Mouse (Mus musculus) CH12.LX (cell line): ENCODE measurements around the gene Glis3. TPM values are rescaled to one million over a fixed set of nuclear protein-coding genes. Genes with fewer than 3 reads are reported as not detected.

Source experiments
- DNase-seq: peaks from one replicate; pipeline ENCODE4 v3.0.0-alpha.2; 2013; ENCODE audit errors: extremely low read depth
- H3K27ac ChIP-seq: 2 replicates; pipeline ENCODE4 v1.5.1; 2012; ENCODE audit warnings: low read depth, mild to moderate bottlenecking, control low read depth, moderate library complexity; ENCODE audit not compliant: insufficient read depth
- H3K27me3 ChIP-seq: replicated peaks from 2 replicates; pipeline ENCODE3; 2012; ENCODE audit warnings: inconsistent platforms
- H3K36me3 ChIP-seq, 2 experiments: replicated peaks in 1 of 2; 2 replicates each; pipeline versions ENCODE3 to v1.6.1; 2012; ENCODE audit warnings: inconsistent platforms in 1 of 2, low read length in 1 of 2, mild to moderate bottlenecking in 1 of 2, mixed read lengths in 1 of 2, moderate library complexity in 1 of 2; ENCODE audit not compliant: control insufficient read depth in 1 of 2, insufficient read depth in 1 of 2
- H3K4me1 ChIP-seq, 2 experiments: 2 replicates each; pipeline ENCODE4 v1.6.1; 2012; ENCODE audit warnings: inconsistent platforms in 1 of 2, moderate library complexity in 1 of 2; ENCODE audit not compliant: insufficient read depth in 2 of 2, control insufficient read depth in 1 of 2
- H3K4me2 ChIP-seq: 2 replicates; pipeline ENCODE4 v1.6.1; 2012; ENCODE audit warnings: low read depth, mild to moderate bottlenecking, control low read depth; ENCODE audit not compliant: poor library complexity, insufficient read depth, severe bottlenecking
- H3K4me3 ChIP-seq, 3 experiments: fragments of 150-350 bp in 1 of 3; sonication (generic) in 1 of 3; replicated peaks in 1 of 3; 2 replicates each; pipeline versions ENCODE3 to v1.5.1; 2011 to 2012; ENCODE audit warnings: low read depth in 2 of 3, low read length in 2 of 3, mild to moderate bottlenecking in 2 of 3, moderate library complexity in 2 of 3, control low read depth in 1 of 3, improper control_type of control experiment in 1 of 3, inconsistent platforms in 1 of 3, mixed read lengths in 1 of 3; ENCODE audit not compliant: poor library complexity in 1 of 3
- H3K79me2 ChIP-seq: replicated peaks from 2 replicates; pipeline ENCODE4 v1.6.1; 2012; ENCODE audit warnings: mild to moderate bottlenecking, moderate library complexity; ENCODE audit not compliant: control insufficient read depth, poor library complexity, insufficient read depth, severe bottlenecking; ENCODE audit errors: extremely low read depth
- H3K9ac ChIP-seq: 2 replicates; pipeline ENCODE4 v1.6.1; 2012; ENCODE audit warnings: low read depth, mild to moderate bottlenecking, control low read depth, moderate library complexity; ENCODE audit not compliant: insufficient read depth
- H3K9me3 ChIP-seq: replicated peaks from 2 replicates; pipeline ENCODE3; 2012; ENCODE audit warnings: low read length, inconsistent platforms, mixed read lengths
- BHLHE40 ChIP-seq: IDR thresholded peaks from 2 replicates; pipeline ENCODE4 v1.6.1; 2011; ENCODE audit warnings: mild to moderate bottlenecking, low read depth, low read length, improper control_type of control experiment
- CHD1 ChIP-seq: IDR thresholded peaks from 2 replicates; pipeline ENCODE4 v1.6.1; 2012; ENCODE audit warnings: low read depth, low read length, improper control_type of control experiment, inconsistent platforms
- CTCF ChIP-seq, 2 experiments: IDR thresholded peaks in 1 of 2; conservative IDR thresholded peaks in 1 of 2; 2 replicates each; pipeline ENCODE4 v1.5.1; 2011 to 2012; ENCODE audit warnings: low read depth in 2 of 2, low read length in 2 of 2, improper control_type of control experiment in 1 of 2, inconsistent platforms in 1 of 2, mild to moderate bottlenecking in 1 of 2, moderate library complexity in 1 of 2
- E2F4 ChIP-seq: IDR thresholded peaks from 2 replicates; pipeline ENCODE4 v1.6.1; 2011; ENCODE audit warnings: low read depth, low read length, improper control_type of control experiment; ENCODE audit not compliant: insufficient replicate concordance
- ELF1 ChIP-seq: IDR thresholded peaks from 2 replicates; pipeline ENCODE4 v1.6.1; 2014; ENCODE audit warnings: low read depth, mild to moderate bottlenecking, inconsistent platforms, low read length, improper control_type of control experiment
- EP300 ChIP-seq: IDR thresholded peaks from 2 replicates; pipeline ENCODE4 v1.6.1; 2011; ENCODE audit warnings: low read length, improper control_type of control experiment
- HCFC1 ChIP-seq: IDR thresholded peaks from 2 replicates; pipeline ENCODE4 v1.6.1; 2012; ENCODE audit warnings: low read depth, mild to moderate bottlenecking, inconsistent platforms, low read length, improper control_type of control experiment
- JUN ChIP-seq: IDR thresholded peaks from 2 replicates; pipeline ENCODE4 v1.6.1; 2011; ENCODE audit warnings: low read depth, mild to moderate bottlenecking, low read length, improper control_type of control experiment, moderate library complexity; ENCODE audit not compliant: insufficient read depth
- JUND ChIP-seq: conservative IDR thresholded peaks from 2 replicates; pipeline ENCODE4 v1.6.1; 2011; ENCODE audit warnings: low read depth, low read length, improper control_type of control experiment
- KAT2A ChIP-seq: IDR thresholded peaks from 2 replicates; pipeline ENCODE4 v1.6.1; 2012; ENCODE audit warnings: low read length, improper control_type of control experiment, inconsistent platforms; ENCODE audit not compliant: insufficient replicate concordance
- MAX ChIP-seq: IDR thresholded peaks from 2 replicates; pipeline ENCODE4 v1.6.1; 2011; ENCODE audit warnings: low read length, improper control_type of control experiment
- MAZ ChIP-seq: IDR thresholded peaks from 2 replicates; pipeline ENCODE4 v1.6.1; 2012; ENCODE audit warnings: low read depth, mild to moderate bottlenecking, inconsistent platforms, low read length, improper control_type of control experiment, moderate library complexity
- MEF2A ChIP-seq: IDR thresholded peaks from 2 replicates; pipeline ENCODE4 v1.6.1; 2014; ENCODE audit warnings: low read depth, mild to moderate bottlenecking, inconsistent platforms, low read length, improper control_type of control experiment, borderline replicate concordance
- NRF1 ChIP-seq: IDR thresholded peaks from 2 replicates; pipeline ENCODE4 v1.6.1; 2014; ENCODE audit warnings: low read depth, mild to moderate bottlenecking, inconsistent platforms, low read length, improper control_type of control experiment, moderate library complexity
- PAX5 ChIP-seq: IDR thresholded peaks from 2 replicates; pipeline ENCODE4 v1.6.1; 2012; ENCODE audit warnings: low read length, inconsistent platforms, mixed read lengths
- RAD21 ChIP-seq: IDR thresholded peaks from 2 replicates; pipeline ENCODE4 v1.6.1; 2011; ENCODE audit warnings: low read depth, mild to moderate bottlenecking, low read length, improper control_type of control experiment, moderate library complexity
- RCOR1 ChIP-seq: conservative IDR thresholded peaks from 2 replicates; pipeline ENCODE4 v1.6.1; 2012; ENCODE audit warnings: low read depth, mild to moderate bottlenecking, inconsistent platforms, low read length, improper control_type of control experiment
- SIN3A ChIP-seq: IDR thresholded peaks from 2 replicates; pipeline ENCODE4 v1.6.1; 2012; ENCODE audit warnings: low read length, improper control_type of control experiment, inconsistent platforms
- TBP ChIP-seq: conservative IDR thresholded peaks from 2 replicates; pipeline ENCODE4 v1.6.1; 2011; ENCODE audit warnings: low read depth, low read length, improper control_type of control experiment
- USF2 ChIP-seq: conservative IDR thresholded peaks from 2 replicates; pipeline ENCODE4 v1.6.1; 2011; ENCODE audit warnings: low read depth, low read length, improper control_type of control experiment
- ZC3H11A ChIP-seq: IDR thresholded peaks from 2 replicates; pipeline ENCODE4 v1.6.1; 2012; ENCODE audit warnings: low read depth, mild to moderate bottlenecking, inconsistent platforms, low read length, improper control_type of control experiment
- ZKSCAN1 ChIP-seq: IDR thresholded peaks from 2 replicates; pipeline ENCODE4 v1.6.1; 2012; ENCODE audit warnings: low read depth, inconsistent platforms, low read length, improper control_type of control experiment, borderline replicate concordance
- ZMIZ1 ChIP-seq: IDR thresholded peaks from 2 replicates; pipeline ENCODE4 v1.6.1; 2012; ENCODE audit warnings: low read depth, mild to moderate bottlenecking, inconsistent platforms, low read length, improper control_type of control experiment
- ZNF384 ChIP-seq: IDR thresholded peaks from 2 replicates; pipeline ENCODE4 v1.6.1; 2012; ENCODE audit warnings: low read depth, low read length, improper control_type of control experiment, inconsistent platforms
- dilution Hi-C: fragments of 300-500 bp; cut with MboI; formaldehyde crosslinking; loops from 2 replicates; pipeline ENCODE4 v1.14.3; 2020; ENCODE audit warnings: low sequenced_read_pairs; ENCODE audit not compliant: extremely low pct_unique_long_range_greater_than_20kb, extremely low pct_ligation_motif_present
- in situ Hi-C: fragments of 300-500 bp; cut with MboI; formaldehyde crosslinking; loops from 3 replicates; pipeline ENCODE4 v1.14.3; 2019; ENCODE audit warnings: low sequenced_read_pairs, low pct_ligation_motif_present, low pct_unique_long_range_greater_than_20kb, mixed read lengths
- polyA plus RNA-seq: library from polyadenylated mRNA; unstranded; fragments of >175 nt; gene quantifications from 2 replicates; pipeline ENCODE4 v1.2.1, GENCODE M21; 2012; ENCODE audit warnings: low read depth; ENCODE audit not compliant: insufficient read length
- total RNA-seq, 2 experiments: library from RNA; depleted of rRNA; stranded (reverse); fragments of 300-350 nt in 1 of 2; fragments of >200 nt in 1 of 2; gene quantifications; 2 replicates each; pipeline ENCODE4 v1.2.3; 2012 to 2014

Glis3 gene
- total and polyA plus RNA-seq, 3 experiments, result not detected

DNA sequence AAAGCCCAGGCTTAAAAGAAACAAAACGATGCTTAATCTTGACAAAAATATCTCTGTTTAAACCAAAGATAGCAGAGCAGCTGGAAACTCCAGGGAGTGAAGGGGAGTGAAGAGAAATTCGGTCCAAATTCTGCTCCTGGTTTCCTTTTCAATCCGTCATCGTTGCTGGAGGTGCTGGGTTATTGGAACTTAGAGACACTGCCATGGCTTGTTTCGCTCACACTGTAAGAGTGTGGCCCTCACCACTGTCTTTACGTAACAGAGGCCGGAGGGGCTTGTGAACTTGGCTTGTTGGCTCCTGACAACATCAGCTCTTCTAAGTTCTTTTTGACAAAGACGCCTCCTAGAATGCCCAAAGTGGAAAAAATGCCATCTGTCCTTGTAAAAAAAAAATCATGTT lies 99.4 kb downstream of the Glis3 start:
- no peaks in the 10 kb centered on the region for H3K4me1 ChIP-seq
- no peak overlapping the region for H3K4me3 ChIP-seq
- no peak for TF ChIP-seq EP300
- no peak for TF ChIP-seq ZNF384
- no peak for TF ChIP-seq ZC3H11A
- no peak for TF ChIP-seq TBP
- no peak for TF ChIP-seq USF2
- no peak for TF ChIP-seq JUND
- no peak for TF ChIP-seq KAT2A
- no peak for TF ChIP-seq ZMIZ1
- no peak for TF ChIP-seq RAD21
- TF ChIP-seq MEF2A, result no peak
- no peak overlapping the region for H3K9ac ChIP-seq
- dilution Hi-C loops (no loop called here), in situ Hi-C loops (no loop called here)
- H3K27ac ChIP-seq, result no peak overlapping the region
- no peaks in the 10 kb centered on the region for H3K27me3 ChIP-seq
- H3K36me3 ChIP-seq, result no peaks in the 10 kb centered on the region
- no peaks in the 10 kb centered on the region for H3K9me3 ChIP-seq
- H3K79me2 ChIP-seq, result no peaks in the 10 kb centered on the region
- no peak for DNase-seq
- no peak overlapping the region for H3K4me2 ChIP-seq

DNA sequence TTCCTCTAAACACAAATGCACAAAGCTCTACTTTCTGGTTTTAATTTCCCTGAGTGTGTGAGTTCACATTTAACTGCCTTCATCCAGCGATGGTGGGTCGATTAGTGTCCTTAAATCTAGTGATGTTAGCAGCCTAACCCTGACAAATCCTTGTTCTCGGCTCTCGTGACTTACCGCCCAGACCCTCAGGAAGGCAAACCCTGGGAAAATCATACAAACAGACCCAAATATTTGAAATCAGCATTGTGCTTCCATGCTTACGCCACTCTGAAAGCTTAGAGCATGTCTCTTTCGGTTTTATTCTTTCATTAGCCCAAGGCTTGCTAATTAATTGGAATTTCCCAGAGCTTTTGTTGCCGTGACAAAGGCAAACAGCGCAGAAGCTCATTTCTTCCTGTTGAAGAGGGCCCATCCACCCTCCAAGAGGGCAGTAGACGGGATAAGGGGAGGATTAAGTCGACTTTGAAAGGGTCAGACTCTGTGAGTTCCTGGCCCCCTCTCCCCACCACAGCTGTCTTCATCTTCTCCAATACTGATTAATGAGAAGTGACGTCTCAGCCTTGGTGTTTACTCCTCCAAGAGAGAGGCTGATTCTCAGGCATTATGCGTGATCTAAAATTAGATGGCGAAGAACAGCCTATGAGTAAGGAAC lies 100.0 kb downstream of the Glis3 start:
- dilution Hi-C loops, result no loop called here

DNA sequence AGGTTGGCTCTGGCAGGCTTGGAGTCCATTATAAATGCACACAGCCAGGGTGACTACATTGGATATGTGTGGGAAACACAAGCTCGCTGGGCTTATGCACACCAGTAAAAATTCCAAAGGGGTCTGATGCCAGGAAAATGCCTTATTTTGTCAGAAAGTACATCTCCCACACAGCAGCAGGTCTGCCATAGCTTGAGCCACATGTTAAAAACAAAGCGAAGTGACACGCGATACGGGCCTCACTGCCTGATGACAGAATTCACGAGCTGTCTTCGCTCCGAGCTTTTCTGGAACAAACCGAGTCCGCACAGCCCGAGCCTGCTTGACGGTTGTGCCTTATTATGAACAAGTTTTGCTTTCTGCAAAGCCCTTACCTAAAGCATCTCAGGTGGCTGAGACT lies 102.9 kb downstream of the Glis3 start:
- DNase-seq, result no peak
- no peak overlapping the region for H3K4me3 ChIP-seq
- no peaks in the 10 kb centered on the region for H3K4me1 ChIP-seq
- no peak overlapping the region for H3K27ac ChIP-seq
- in situ Hi-C loops, result no loop called here
- H3K9me3 ChIP-seq, result no peaks in the 10 kb centered on the region
- dilution Hi-C loops, result no loop called here
- H3K4me2 ChIP-seq, result no peak overlapping the region
- H3K9ac ChIP-seq, result no peak overlapping the region
- no peaks in the 10 kb centered on the region for H3K36me3 ChIP-seq
- H3K27me3 ChIP-seq, result no peaks in the 10 kb centered on the region
- TF ChIP-seq NRF1 (no peak), MEF2A (no peak), ZNF384 (no peak), MAX (no peak), MAZ (no peak), HCFC1 (no peak), RCOR1 (no peak), CHD1 (no peak), ELF1 (no peak), E2F4 (no peak), EP300 (no peak), CTCF (conservative IDR thresholded peaks at IDR 0.05 in 1 of 2, IDR thresholded peaks at IDR 0.05 in 1 of 2; ENCODE audit: low read depth in 2 of 2, low read length in 2 of 2) (no peak), ZMIZ1 (no peak), JUN (no peak), PAX5 (no peak), SIN3A (no peak), KAT2A (no peak), ZKSCAN1 (no peak), BHLHE40 (no peak)
- no peaks in the 10 kb centered on the region for H3K79me2 ChIP-seq

More for the DNA sequence above, 100.0 kb downstream of the Glis3 start:
- no peak overlapping the region for H3K4me3 ChIP-seq
- no peak overlapping the region for H3K27ac ChIP-seq
- DNase-seq, result no peak
- no peaks in the 10 kb centered on the region for H3K9me3 ChIP-seq
- in situ Hi-C loops, result no loop called here
- H3K9ac ChIP-seq, result no peak overlapping the region
- H3K79me2 ChIP-seq, result no peaks in the 10 kb centered on the region
- H3K4me1 ChIP-seq, result no peaks in the 10 kb centered on the region
- no peak for TF ChIP-seq ZKSCAN1
- TF ChIP-seq, all 38 proteins: peak for 0
- Histone ChIP-seq H3K27me3 (no peaks in the 10 kb centered on the region), H3K4me2 (no peak overlapping the region), H3K36me3 (no peaks in the 10 kb centered on the region)
